Mouse (Mus musculus) cerebellum, adult (tissue): ENCODE measurements at regions not wholly inside any gene's neighbourhood (a gene's known extent, or its start where the extent isn't known, plus 50 kb on each side); places are given as distances from the start of the nearest gene placed in this dataset.

Experiments used
- ATAC-seq: cut with Nextera tagmentation; 2 replicates; pipeline ENCODE4 v1.9.2; 2017; ENCODE audit warnings: mild to moderate bottlenecking, moderate library complexity, mixed read lengths; ENCODE audit not compliant: insufficient number of reproducible peaks, low FRiP score, low TSS enrichment

- ATAC-seq: no peak
Measured at GRCm38 (mm10) chr2:34111286-34111685, 223.5 kb upstream of the Mvb12b start.

- ATAC-seq: no peak
Measured at GRCm38 (mm10) chr2:34110582-34110981, 222.8 kb upstream of the Mvb12b start.

GRCm38 (mm10) chr2:34107566-34108303, 220.0 kb upstream of the Mvb12b start:
- no peak for ATAC-seq

GRCm38 (mm10) chr2:34106837-34107565, 219.3 kb upstream of the Mvb12b start:
- no peak for ATAC-seq

GRCm38 (mm10) chr2:34106245-34106644, 218.5 kb upstream of the Mvb12b start:
- ATAC-seq: no peak

GRCm38 (mm10) chr2:34105271-34106051, 217.7 kb upstream of the Mvb12b start:
- ATAC-seq: no peak

GRCm38 (mm10) chr2:34098004-34098547, 210.3 kb upstream of the Mvb12b start:
- ATAC-seq: no peak

GRCm38 (mm10) chr2:34096561-34096960, 208.8 kb upstream of the Mvb12b start:
- ATAC-seq: no peak

GRCm38 (mm10) chr2:34088832-34089231, 201.1 kb upstream of the Mvb12b start:
- no peak for ATAC-seq

- no peak for ATAC-seq
Measured at GRCm38 (mm10) chr2:34086130-34086529, 198.4 kb upstream of the Mvb12b start.

- no peak for ATAC-seq
Measured at GRCm38 (mm10) chr2:34084513-34084912, 196.8 kb upstream of the Mvb12b start.

- ATAC-seq: no peak
Measured at GRCm38 (mm10) chr2:34082486-34082885, 194.7 kb upstream of the Mvb12b start.

GRCm38 (mm10) chr2:34080176-34080575, 192.4 kb upstream of the Mvb12b start:
- ATAC-seq: no peak

GRCm38 (mm10) chr2:34079282-34079681, 191.5 kb upstream of the Mvb12b start:
- no peak for ATAC-seq

- ATAC-seq: no peak
Measured at GRCm38 (mm10) chr2:34078875-34079262, 191.1 kb upstream of the Mvb12b start.

- ATAC-seq: no peak
Measured at GRCm38 (mm10) chr2:34078248-34078874, 190.6 kb upstream of the Mvb12b start.

- no peak for ATAC-seq
Measured at GRCm38 (mm10) chr2:34076346-34076745, 188.6 kb upstream of the Mvb12b start.

- no peak for ATAC-seq
Measured at GRCm38 (mm10) chr2:34074066-34074465, 186.3 kb upstream of the Mvb12b start.

GRCm38 (mm10) chr2:34065592-34065991, 177.8 kb upstream of the Mvb12b start:
- no peak for ATAC-seq

- no peak for ATAC-seq
Measured at GRCm38 (mm10) chr2:34065090-34065489, 177.3 kb upstream of the Mvb12b start.
